Mouse (Mus musculus) limb, embryonic 15.5 days (tissue): ENCODE measurements around the gene Lenep. TPM values are rescaled to one million over a fixed set of nuclear protein-coding genes. Genes with fewer than 3 reads are reported as not detected.

Experiments used
- ATAC-seq: fragments of 200-750 bp; cut with Nextera tagmentation; 2 replicates; pipeline ENCODE4 v1.8.0; 2017; ENCODE audit warnings: low read depth, moderate TSS enrichment; ENCODE audit not compliant: insufficient number of reproducible peaks, low FRiP score, low TSS enrichment
- H3K27ac ChIP-seq: fragments of 300-500 bp; sonication (generic); 2 replicates; pipeline ENCODE4 v1.5.1; 2015; ENCODE audit warnings: moderate library complexity, mild to moderate bottlenecking, inconsistent platforms
- H3K27me3 ChIP-seq: fragments of 300-500 bp; sonication (generic); 2 replicates; pipeline ENCODE4 v1.6.1; 2015; ENCODE audit warnings: inconsistent platforms
- H3K36me3 ChIP-seq: fragments of 300-500 bp; sonication (generic); 2 replicates; pipeline ENCODE4 v1.6.1; 2015; ENCODE audit warnings: inconsistent platforms
- H3K4me1 ChIP-seq: fragments of 300-500 bp; sonication (generic); 2 replicates; pipeline ENCODE4 v1.6.1; 2015; ENCODE audit warnings: inconsistent platforms
- H3K4me2 ChIP-seq: fragments of 300-500 bp; sonication (generic); 2 replicates; pipeline ENCODE4 v1.6.1; 2015; ENCODE audit warnings: mild to moderate bottlenecking, inconsistent platforms
- H3K4me3 ChIP-seq: fragments of 300-500 bp; sonication (generic); 2 replicates; pipeline ENCODE4 v1.5.1; 2015; ENCODE audit warnings: mild to moderate bottlenecking, inconsistent platforms
- H3K9ac ChIP-seq: fragments of 300-500 bp; sonication (generic); 2 replicates; pipeline ENCODE4 v1.6.1; 2015; ENCODE audit warnings: inconsistent platforms
- H3K9me3 ChIP-seq: fragments of 300-500 bp; sonication (generic); 2 replicates; pipeline ENCODE4 v1.6.1; 2016; ENCODE audit warnings: inconsistent platforms
- WGBS: fragments of 180-500 bp; shearing (Covaris S2); methylation state at CpG from one replicate; pipeline ENCODE4 v1.1.7; 2015; 5-methylcytosine and 5-hydroxymethylcytosine counted together
- polyA plus RNA-seq: library from polyadenylated mRNA; unstranded; fragments of >200 nt; fragmentation: Nextera tagmentation; extraction: Ambion mirVana; gene quantifications from 2 replicates; pipeline ENCODE4 v1.2.1, GENCODE M21; 2015

Lenep gene
- polyA plus RNA-seq: not detected in 2 replicates

- H3K4me1 ChIP-seq: no peaks in the 10 kb centered on the region
- no peak within 1 kb of the TSS for H3K27ac ChIP-seq
- H3K4me3 ChIP-seq: no peak within 1 kb of the TSS
- no peaks in the 10 kb centered on the region for H3K27me3 ChIP-seq
- H3K9me3 ChIP-seq: no peaks in the 10 kb centered on the region
- no peak within 1 kb of the TSS for H3K4me2 ChIP-seq
- no peak for ATAC-seq
- no peak within 1 kb of the TSS for H3K9ac ChIP-seq
- WGBS: 82% methylated on average over 5 of the region's 5 CpGs
- peaks cover 50% of the 10 kb centered on the region for H3K36me3 ChIP-seq
Observed at GRCm38 (mm10) chr3:89402693-89403092, at the start of gene Lenep. Lenep (minus strand) TSS chr3:89402793.

GRCm38 (mm10) chr3:89451916-89452315 is 49.3 kb upstream of the Lenep start:
- H3K9me3 ChIP-seq: no peaks in the 10 kb centered on the region
- H3K9ac ChIP-seq: no peak overlapping the region
- no peak for ATAC-seq
- H3K36me3 ChIP-seq: peaks cover 10% of the 10 kb centered on the region; the same call in 1 of the 2 replicates
- no peak overlapping the region for H3K27ac ChIP-seq
- 75% methylated on average over 1 of the region's 1 CpGs for WGBS
- no peaks in the 10 kb centered on the region for H3K27me3 ChIP-seq
- peaks cover 11% of the 10 kb centered on the region; the same call in 1 of the 2 replicates for H3K4me1 ChIP-seq
- no peak overlapping the region for H3K4me2 ChIP-seq
- no peak overlapping the region for H3K4me3 ChIP-seq

GRCm38 (mm10) chr3:89449541-89449940 is 46.9 kb upstream of the Lenep start:
- WGBS: 43% methylated on average over 7 of the region's 7 CpGs
- no peak for ATAC-seq

GRCm38 (mm10) chr3:89448720-89449537 is 46.3 kb upstream of the Lenep start:
- H3K9me3 ChIP-seq: no peaks in the 10 kb centered on the region
- peaks cover 11% of the 10 kb centered on the region; the same call in 1 of the 2 replicates for H3K4me1 ChIP-seq
- no peaks in the 10 kb centered on the region for H3K27me3 ChIP-seq
- H3K27ac ChIP-seq: 0 out of 2 replicates have a peak overlapping the region, but pooled peaks have one; percentile 22
- no peak for ATAC-seq
- H3K4me2 ChIP-seq: no peak overlapping the region
- no peak overlapping the region for H3K9ac ChIP-seq
- peaks cover 38% of the 10 kb centered on the region for H3K36me3 ChIP-seq
- H3K4me3 ChIP-seq: no peak overlapping the region
- 67% methylated on average over 13 of the region's 13 CpGs for WGBS

More at GRCm38 (mm10) chr3:89449541-89449940, 46.9 kb upstream of the Lenep start:
- H3K36me3 ChIP-seq: peaks cover 33% of the 10 kb centered on the region
- no peaks in the 10 kb centered on the region for H3K27me3 ChIP-seq
- H3K9me3 ChIP-seq: no peaks in the 10 kb centered on the region
- no peak overlapping the region for H3K4me2 ChIP-seq
- H3K9ac ChIP-seq: no peak overlapping the region
- H3K4me3 ChIP-seq: no peak overlapping the region
- peaks cover 11% of the 10 kb centered on the region; the same call in 1 of the 2 replicates for H3K4me1 ChIP-seq
- no peak overlapping the region for H3K27ac ChIP-seq

- Histone ChIP-seq H3K36me3 (peaks cover 29% of the 10 kb centered on the region), H3K27ac (no peak overlapping the region), H3K9ac (no peak overlapping the region), H3K4me1 (peaks cover 11% of the 10 kb centered on the region), H3K4me2 (no peak overlapping the region), H3K9me3 (no peaks in the 10 kb centered on the region), H3K4me3 (no peak overlapping the region), H3K27me3 (no peaks in the 10 kb centered on the region)
- 93% methylated on average over 2 of the region's 2 CpGs for WGBS
- no peak for ATAC-seq
Observed at GRCm38 (mm10) chr3:89440691-89441090, 38.1 kb upstream of the Lenep start.

GRCm38 (mm10) chr3:89437269-89437668 is 34.7 kb upstream of the Lenep start:
- Histone ChIP-seq H3K9ac (peak overlapping the region; percentile 36), H3K9me3 (no peaks in the 10 kb centered on the region), H3K27ac (peak overlapping the region; percentile 67), H3K4me2 (peak overlapping the region; percentile 60), H3K36me3 (peaks cover 27% of the 10 kb centered on the region), H3K4me3 (peak overlapping the region; percentile 53), H3K4me1 (peaks cover 28% of the 10 kb centered on the region), H3K27me3 (no peaks in the 10 kb centered on the region)
- no peak for ATAC-seq
- 30% methylated on average over 5 of the region's 5 CpGs for WGBS

GRCm38 (mm10) chr3:89436176-89437113 is 33.9 kb upstream of the Lenep start, which contains the start of gene Pbxip1:
Pbxip1 (plus strand) TSS chr3:89436706.
- H3K36me3 ChIP-seq: peaks cover 30% of the 10 kb centered on the region
- H3K4me3 ChIP-seq: peak within 1 kb of the TSS; percentile 53
- 5% methylated on average over 15 of the region's 16 CpGs for WGBS
- peak within 1 kb of the TSS; percentile 67 for H3K27ac ChIP-seq
- no peaks in the 10 kb centered on the region for H3K9me3 ChIP-seq
- H3K4me1 ChIP-seq: peaks cover 35% of the 10 kb centered on the region
- peak within 1 kb of the TSS; percentile 36 for H3K9ac ChIP-seq
- H3K27me3 ChIP-seq: no peaks in the 10 kb centered on the region
- H3K4me2 ChIP-seq: peak within 1 kb of the TSS; percentile 60
- peak; percentile 66; the same call in 1 of the 2 replicates for ATAC-seq

- no peak overlapping the region for H3K4me3 ChIP-seq
- ATAC-seq: no peak
- H3K36me3 ChIP-seq: peaks cover 29% of the 10 kb centered on the region
- no peak overlapping the region for H3K9ac ChIP-seq
- H3K4me2 ChIP-seq: no peak overlapping the region
- 57% methylated on average over 7 of the region's 7 CpGs for WGBS
- no peaks in the 10 kb centered on the region for H3K9me3 ChIP-seq
- peak overlapping the region; percentile 44; the same call in 1 of the 2 replicates for H3K27ac ChIP-seq
- H3K4me1 ChIP-seq: peaks cover 42% of the 10 kb centered on the region
- H3K27me3 ChIP-seq: no peaks in the 10 kb centered on the region
Observed at GRCm38 (mm10) chr3:89435041-89435440, 32.4 kb upstream of the Lenep start.

GRCm38 (mm10) chr3:89434532-89434931 is 31.9 kb upstream of the Lenep start:
- H3K4me1 ChIP-seq: peaks cover 43% of the 10 kb centered on the region
- no peak overlapping the region for H3K4me3 ChIP-seq
- no peaks in the 10 kb centered on the region for H3K9me3 ChIP-seq
- H3K27ac ChIP-seq: peak overlapping the region; percentile 44; the same call in 1 of the 2 replicates
- peaks cover 26% of the 10 kb centered on the region for H3K36me3 ChIP-seq
- no peak overlapping the region for H3K4me2 ChIP-seq
- H3K27me3 ChIP-seq: no peaks in the 10 kb centered on the region
- no peak overlapping the region for H3K9ac ChIP-seq
- 75% methylated on average over 11 of the region's 11 CpGs for WGBS
- no peak for ATAC-seq

GRCm38 (mm10) chr3:89432606-89433005 is 30.0 kb upstream of the Lenep start:
- no peak overlapping the region for H3K4me3 ChIP-seq
- H3K4me1 ChIP-seq: peaks cover 43% of the 10 kb centered on the region
- no peaks in the 10 kb centered on the region for H3K27me3 ChIP-seq
- no peak overlapping the region for H3K4me2 ChIP-seq
- H3K9ac ChIP-seq: no peak overlapping the region
- H3K36me3 ChIP-seq: peaks cover 34% of the 10 kb centered on the region
- ATAC-seq: no peak
- H3K9me3 ChIP-seq: no peaks in the 10 kb centered on the region
- H3K27ac ChIP-seq: no peak overlapping the region
- 93% methylated on average over 8 of the region's 8 CpGs for WGBS
